Mouse (Mus musculus) CH12.LX (cell line): ENCODE results near the gene Slc22a14. TPM values are rescaled to one million over a fixed set of nuclear protein-coding genes. Genes with fewer than 3 reads are reported as not detected.

Experiments used
- DNase-seq: peaks from one replicate; pipeline ENCODE4 v3.0.0-alpha.2; 2013; ENCODE audit errors: extremely low read depth
- H3K27ac ChIP-seq: 2 replicates; pipeline ENCODE4 v1.5.1; 2012; ENCODE audit warnings: low read depth, mild to moderate bottlenecking, control low read depth, moderate library complexity; ENCODE audit not compliant: insufficient read depth
- H3K27me3 ChIP-seq: replicated peaks from 2 replicates; pipeline ENCODE3; 2012; ENCODE audit warnings: inconsistent platforms
- H3K36me3 ChIP-seq, 2 experiments: replicated peaks in 1 of 2; 2 replicates each; pipeline versions ENCODE3 to v1.6.1; 2012; ENCODE audit warnings: inconsistent platforms in 1 of 2, low read length in 1 of 2, mild to moderate bottlenecking in 1 of 2, mixed read lengths in 1 of 2, moderate library complexity in 1 of 2; ENCODE audit not compliant: control insufficient read depth in 1 of 2, insufficient read depth in 1 of 2
- H3K4me1 ChIP-seq, 2 experiments: 2 replicates each; pipeline ENCODE4 v1.6.1; 2012; ENCODE audit warnings: inconsistent platforms in 1 of 2, moderate library complexity in 1 of 2; ENCODE audit not compliant: insufficient read depth in 2 of 2, control insufficient read depth in 1 of 2
- H3K4me2 ChIP-seq: 2 replicates; pipeline ENCODE4 v1.6.1; 2012; ENCODE audit warnings: low read depth, mild to moderate bottlenecking, control low read depth; ENCODE audit not compliant: poor library complexity, insufficient read depth, severe bottlenecking
- H3K4me3 ChIP-seq, 3 experiments: fragments of 150-350 bp in 1 of 3; sonication (generic) in 1 of 3; replicated peaks in 1 of 3; 2 replicates each; pipeline versions ENCODE3 to v1.5.1; 2011 to 2012; ENCODE audit warnings: low read depth in 2 of 3, low read length in 2 of 3, mild to moderate bottlenecking in 2 of 3, moderate library complexity in 2 of 3, control low read depth in 1 of 3, improper control_type of control experiment in 1 of 3, inconsistent platforms in 1 of 3, mixed read lengths in 1 of 3; ENCODE audit not compliant: poor library complexity in 1 of 3
- H3K79me2 ChIP-seq: replicated peaks from 2 replicates; pipeline ENCODE4 v1.6.1; 2012; ENCODE audit warnings: mild to moderate bottlenecking, moderate library complexity; ENCODE audit not compliant: control insufficient read depth, poor library complexity, insufficient read depth, severe bottlenecking; ENCODE audit errors: extremely low read depth
- H3K9ac ChIP-seq: 2 replicates; pipeline ENCODE4 v1.6.1; 2012; ENCODE audit warnings: low read depth, mild to moderate bottlenecking, control low read depth, moderate library complexity; ENCODE audit not compliant: insufficient read depth
- H3K9me3 ChIP-seq: replicated peaks from 2 replicates; pipeline ENCODE3; 2012; ENCODE audit warnings: low read length, inconsistent platforms, mixed read lengths
- CHD2 ChIP-seq: IDR thresholded peaks from 2 replicates; pipeline ENCODE4 v1.6.1; 2011; ENCODE audit warnings: low read length, improper control_type of control experiment
- CTCF ChIP-seq, 2 experiments: IDR thresholded peaks in 1 of 2; conservative IDR thresholded peaks in 1 of 2; 2 replicates each; pipeline ENCODE4 v1.5.1; 2011 to 2012; ENCODE audit warnings: low read depth in 2 of 2, low read length in 2 of 2, improper control_type of control experiment in 1 of 2, inconsistent platforms in 1 of 2, mild to moderate bottlenecking in 1 of 2, moderate library complexity in 1 of 2
- E2F4 ChIP-seq: IDR thresholded peaks from 2 replicates; pipeline ENCODE4 v1.6.1; 2011; ENCODE audit warnings: low read depth, low read length, improper control_type of control experiment; ENCODE audit not compliant: insufficient replicate concordance
- ELF1 ChIP-seq: IDR thresholded peaks from 2 replicates; pipeline ENCODE4 v1.6.1; 2014; ENCODE audit warnings: low read depth, mild to moderate bottlenecking, inconsistent platforms, low read length, improper control_type of control experiment
- GABPA ChIP-seq: IDR thresholded peaks from 2 replicates; pipeline ENCODE4 v1.6.1; 2012; ENCODE audit warnings: low read depth, low read length, improper control_type of control experiment, inconsistent platforms; ENCODE audit not compliant: insufficient replicate concordance
- JUN ChIP-seq: IDR thresholded peaks from 2 replicates; pipeline ENCODE4 v1.6.1; 2011; ENCODE audit warnings: low read depth, mild to moderate bottlenecking, low read length, improper control_type of control experiment, moderate library complexity; ENCODE audit not compliant: insufficient read depth
- JUND ChIP-seq: conservative IDR thresholded peaks from 2 replicates; pipeline ENCODE4 v1.6.1; 2011; ENCODE audit warnings: low read depth, low read length, improper control_type of control experiment
- KAT2A ChIP-seq: IDR thresholded peaks from 2 replicates; pipeline ENCODE4 v1.6.1; 2012; ENCODE audit warnings: low read length, improper control_type of control experiment, inconsistent platforms; ENCODE audit not compliant: insufficient replicate concordance
- MAFK ChIP-seq: IDR thresholded peaks from 2 replicates; pipeline ENCODE4 v1.6.1; 2011; ENCODE audit warnings: low read length, improper control_type of control experiment; ENCODE audit not compliant: insufficient replicate concordance
- MAX ChIP-seq: IDR thresholded peaks from 2 replicates; pipeline ENCODE4 v1.6.1; 2011; ENCODE audit warnings: low read length, improper control_type of control experiment
- MEF2A ChIP-seq: IDR thresholded peaks from 2 replicates; pipeline ENCODE4 v1.6.1; 2014; ENCODE audit warnings: low read depth, mild to moderate bottlenecking, inconsistent platforms, low read length, improper control_type of control experiment, borderline replicate concordance
- MXI1 ChIP-seq: IDR thresholded peaks from 2 replicates; pipeline ENCODE4 v1.6.1; 2011; ENCODE audit warnings: mild to moderate bottlenecking, low read depth, low read length, improper control_type of control experiment
- NELFE ChIP-seq: IDR thresholded peaks from 2 replicates; pipeline ENCODE4 v1.6.1; 2011; ENCODE audit warnings: low read depth, low read length, improper control_type of control experiment
- NRF1 ChIP-seq: IDR thresholded peaks from 2 replicates; pipeline ENCODE4 v1.6.1; 2014; ENCODE audit warnings: low read depth, mild to moderate bottlenecking, inconsistent platforms, low read length, improper control_type of control experiment, moderate library complexity
- RAD21 ChIP-seq: IDR thresholded peaks from 2 replicates; pipeline ENCODE4 v1.6.1; 2011; ENCODE audit warnings: low read depth, mild to moderate bottlenecking, low read length, improper control_type of control experiment, moderate library complexity
- RCOR1 ChIP-seq: conservative IDR thresholded peaks from 2 replicates; pipeline ENCODE4 v1.6.1; 2012; ENCODE audit warnings: low read depth, mild to moderate bottlenecking, inconsistent platforms, low read length, improper control_type of control experiment
- SIN3A ChIP-seq: IDR thresholded peaks from 2 replicates; pipeline ENCODE4 v1.6.1; 2012; ENCODE audit warnings: low read length, improper control_type of control experiment, inconsistent platforms
- TBP ChIP-seq: conservative IDR thresholded peaks from 2 replicates; pipeline ENCODE4 v1.6.1; 2011; ENCODE audit warnings: low read depth, low read length, improper control_type of control experiment
- USF2 ChIP-seq: conservative IDR thresholded peaks from 2 replicates; pipeline ENCODE4 v1.6.1; 2011; ENCODE audit warnings: low read depth, low read length, improper control_type of control experiment
- ZC3H11A ChIP-seq: IDR thresholded peaks from 2 replicates; pipeline ENCODE4 v1.6.1; 2012; ENCODE audit warnings: low read depth, mild to moderate bottlenecking, inconsistent platforms, low read length, improper control_type of control experiment
- ZMIZ1 ChIP-seq: IDR thresholded peaks from 2 replicates; pipeline ENCODE4 v1.6.1; 2012; ENCODE audit warnings: low read depth, mild to moderate bottlenecking, inconsistent platforms, low read length, improper control_type of control experiment
- dilution Hi-C: fragments of 300-500 bp; cut with MboI; formaldehyde crosslinking; loops from 2 replicates; pipeline ENCODE4 v1.14.3; 2020; ENCODE audit warnings: low sequenced_read_pairs; ENCODE audit not compliant: extremely low pct_unique_long_range_greater_than_20kb, extremely low pct_ligation_motif_present
- in situ Hi-C: fragments of 300-500 bp; cut with MboI; formaldehyde crosslinking; loops from 3 replicates; pipeline ENCODE4 v1.14.3; 2019; ENCODE audit warnings: low sequenced_read_pairs, low pct_ligation_motif_present, low pct_unique_long_range_greater_than_20kb, mixed read lengths
- polyA plus RNA-seq: library from polyadenylated mRNA; unstranded; fragments of >175 nt; gene quantifications from 2 replicates; pipeline ENCODE4 v1.2.1, GENCODE M21; 2012; ENCODE audit warnings: low read depth; ENCODE audit not compliant: insufficient read length
- total RNA-seq, 2 experiments: library from RNA; depleted of rRNA; stranded (reverse); fragments of 300-350 nt in 1 of 2; fragments of >200 nt in 1 of 2; gene quantifications; 2 replicates each; pipeline ENCODE4 v1.2.3; 2012 to 2014

Slc22a14 gene
- total and polyA plus RNA-seq, 3 experiments: not detected

- Histone ChIP-seq H3K9ac (no peak overlapping the region), H3K4me1 (no peaks in the 10 kb centered on the region), H3K4me3 (no peak overlapping the region), H3K27me3 (no peaks in the 10 kb centered on the region), H3K9me3 (peaks cover 2% of the 10 kb centered on the region), H3K4me2 (no peak overlapping the region), H3K27ac (no peak overlapping the region), H3K79me2 (no peaks in the 10 kb centered on the region), H3K36me3 (no peaks in the 10 kb centered on the region)
- in situ Hi-C loops: no loop called here
- TF ChIP-seq TBP (no peak), CTCF (conservative IDR thresholded peaks at IDR 0.05 in 1 of 2, IDR thresholded peaks at IDR 0.05 in 1 of 2; ENCODE audit: low read depth in 2 of 2, low read length in 2 of 2) (no peak), GABPA (no peak)
- DNase-seq: no peak
- dilution Hi-C loops: no loop called here
These were observed 158.2 kb downstream of the Slc22a14 start for GRCm38 (mm10) chr9:119207113-119207512.

GRCm38 (mm10) chr9:119206666-119207065 is 158.7 kb downstream of the Slc22a14 start:
- Histone ChIP-seq H3K9ac (no peak overlapping the region), H3K4me2 (no peak overlapping the region), H3K4me3 (no peak overlapping the region), H3K27me3 (peaks cover under 1% of the 10 kb centered on the region), H3K27ac (no peak overlapping the region), H3K9me3 (peaks cover 2% of the 10 kb centered on the region), H3K79me2 (no peaks in the 10 kb centered on the region), H3K36me3 (no peaks in the 10 kb centered on the region), H3K4me1 (no peaks in the 10 kb centered on the region)
- in situ Hi-C loops (no loop called here), dilution Hi-C loops (no loop called here)
- no peak for DNase-seq
- no peak for TF ChIP-seq USF2
- no peak for TF ChIP-seq NRF1
- no peak for TF ChIP-seq MEF2A
- TF ChIP-seq RCOR1: no peak

DNA sequence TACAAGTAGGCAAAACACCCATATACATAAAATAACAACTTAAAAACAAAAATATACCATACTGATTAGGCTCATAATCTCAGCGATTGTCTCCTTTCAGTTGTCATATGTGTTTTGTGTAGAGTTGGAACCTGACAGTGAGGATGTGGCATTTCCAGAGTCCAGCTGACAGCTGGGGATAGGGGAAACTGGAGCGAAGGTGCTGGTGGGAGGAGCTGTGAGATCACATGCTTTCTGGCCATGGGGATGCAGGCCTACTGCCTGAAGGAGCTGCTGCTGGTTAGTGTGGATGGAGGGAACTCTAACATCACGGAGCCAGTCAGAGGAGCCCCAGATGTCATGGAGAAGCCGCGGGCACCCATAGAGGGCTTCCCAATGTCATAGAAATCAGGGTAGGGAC is 159.6 kb downstream of the Slc22a14 start:
- Histone ChIP-seq H3K36me3 (no peaks in the 10 kb centered on the region), H3K79me2 (no peaks in the 10 kb centered on the region), H3K9ac (no peak overlapping the region), H3K9me3 (peaks cover 2% of the 10 kb centered on the region), H3K27ac (no peak overlapping the region), H3K4me1 (no peaks in the 10 kb centered on the region), H3K4me2 (no peak overlapping the region), H3K27me3 (peaks cover 2% of the 10 kb centered on the region), H3K4me3 (no peak overlapping the region)
- dilution Hi-C loops: no loop called here
- TF ChIP-seq SIN3A (no peak), RAD21 (no peak), ELF1 (no peak), GABPA (no peak), MAFK (no peak), MAX (no peak), MXI1 (no peak), RCOR1 (no peak), ZMIZ1 (no peak), E2F4 (no peak), CHD2 (no peak), CTCF (conservative IDR thresholded peaks at IDR 0.05 in 1 of 2, IDR thresholded peaks at IDR 0.05 in 1 of 2; ENCODE audit: low read depth in 2 of 2, low read length in 2 of 2) (no peak), ZC3H11A (no peak), JUND (no peak), JUN (no peak), NELFE (no peak), TBP (no peak), KAT2A (no peak), NRF1 (no peak)
- in situ Hi-C loops: no loop called here
- DNase-seq: no peak
